Mouse (Mus musculus) G1E (cell line): ENCODE results near the gene Tmem218.

ENCODE experiments used
- CTCF ChIP-seq: IDR thresholded peaks from 2 replicates; pipeline ENCODE4 v1.5.1; 2012; ENCODE audit warnings: low read depth, low read length, inconsistent platforms, mixed read lengths
- TAL1 ChIP-seq: conservative IDR thresholded peaks from 2 replicates; pipeline ENCODE4 v1.6.1; 2012; ENCODE audit warnings: low read depth, low read length, inconsistent platforms, mixed read lengths

- TF ChIP-seq CTCF, result no peak
- TF ChIP-seq TAL1, result no peak
Measured at GRCm38 (mm10) chr9:37250631-37251030, 42.6 kb downstream of the Tmem218 start.
